Mouse (Mus musculus): ENCODE measurements around the gene Arnt. TPM values are rescaled to one million over a fixed set of nuclear protein-coding genes. Genes with fewer than 3 reads are reported as not detected.
"Not testable (repeated sequence)": the region's sequence is repeated elsewhere in the genome, so short reads cannot be mapped to it uniquely, and the experiment has no call there.

The Arnt gene
- polyA plus RNA-seq, 1 experiment from 2014 or later, result 22.7 TPM

DNA sequence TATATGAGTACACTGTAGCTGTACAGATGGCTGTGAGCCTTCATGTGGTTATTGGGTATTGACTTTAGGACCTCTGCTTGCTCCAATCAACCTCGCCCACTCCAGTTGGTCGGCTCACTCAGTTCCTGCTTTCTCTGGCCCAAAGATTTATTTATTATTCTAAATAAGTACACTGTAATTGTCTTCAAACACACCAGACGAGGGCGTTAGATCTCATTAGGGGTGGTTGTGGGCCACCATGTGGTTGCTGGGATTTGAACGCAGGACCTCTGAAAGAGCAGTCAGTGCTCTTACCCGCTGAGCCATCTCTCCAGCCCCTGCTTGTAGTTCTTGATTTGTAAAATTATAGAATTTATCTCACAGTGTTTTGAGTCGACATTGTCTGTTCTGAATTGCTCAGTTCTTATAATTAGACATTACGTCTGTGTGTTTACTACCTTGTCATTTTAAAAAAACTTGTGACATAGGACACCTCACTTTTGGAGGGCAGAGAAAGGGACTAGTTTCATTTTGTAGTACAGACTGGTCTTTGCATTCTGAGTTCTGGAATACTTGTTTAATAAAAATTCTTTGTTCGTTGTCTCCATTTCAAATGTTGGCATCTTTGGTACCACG, 780 bp upstream of the Arnt start:
- Histone ChIP-seq H3K9me3 (ENCODE audit: low read length) (no peaks in the 10 kb centered on the region), H3K27ac (ENCODE audit: low read length) (peak overlapping the region; percentile 93), H3K4me2 (replicated peaks; ENCODE audit: low read depth, low read length) (peak overlapping the region; percentile 74), H3K4me1 (ENCODE audit: insufficient read depth, low read depth, low read length) (no peaks in the 10 kb centered on the region; the same call in 1 of the 2 replicates), H3K4me3 (ENCODE audit: low read depth, low read length) (peak overlapping the region; percentile 89), H3K27me3 (replicated peaks; ENCODE audit: insufficient read depth, low read length) (no peaks in the 10 kb centered on the region), H3K36me3 (ENCODE audit: insufficient read depth, low read length) (no peaks in the 10 kb centered on the region), H3K9ac (replicated peaks; ENCODE audit: low read depth) (peak overlapping the region; percentile 77)
- DNase-seq (ENCODE audit: low spot score), result peak; percentile 43
- WGBS, result 62% methylated on average over 10 of the region's 10 CpGs
- no peak for ATAC-seq
- TF ChIP-seq EP300 (IDR thresholded peaks at IDR 0.05), result no peak
- 0 out of 2 replicates have a peak, but pooled peaks have one; percentile 2 for TF ChIP-seq CTCF (IDR thresholded peaks at IDR 0.05)

DNA sequence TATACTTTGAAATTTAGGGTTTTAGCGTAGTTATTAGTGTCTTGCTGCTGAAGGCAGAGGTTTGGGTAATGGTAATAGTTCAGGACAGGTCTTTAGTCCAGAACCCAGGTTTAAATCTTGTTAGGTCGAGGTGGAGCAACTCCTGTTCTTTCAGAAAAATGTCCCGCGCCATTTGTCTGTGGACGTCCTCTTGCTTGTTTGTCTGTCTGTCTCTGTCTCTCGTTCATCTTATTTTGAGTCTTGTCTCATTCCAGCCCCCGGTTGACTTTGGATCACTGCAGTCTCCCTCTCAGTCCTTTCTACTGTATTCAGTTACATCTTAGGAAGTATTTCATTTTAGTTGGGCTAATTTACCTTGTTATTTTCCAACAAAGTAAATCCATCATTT, 789 bp downstream of the Arnt start:
- TF ChIP-seq EP300 (IDR thresholded peaks at IDR 0.05) (no peak), CTCF (IDR thresholded peaks at IDR 0.05) (no peak)
- Histone ChIP-seq H3K9ac (replicated peaks; ENCODE audit: low read depth) (peak overlapping the region; percentile 77), H3K36me3 (ENCODE audit: insufficient read depth, low read length) (no peaks in the 10 kb centered on the region), H3K4me1 (ENCODE audit: insufficient read depth, low read depth, low read length) (no peaks in the 10 kb centered on the region; the same call in 1 of the 2 replicates), H3K4me3 (ENCODE audit: low read depth, low read length) (peak overlapping the region; percentile 89), H3K4me2 (replicated peaks; ENCODE audit: low read depth, low read length) (peak overlapping the region; percentile 74), H3K27me3 (replicated peaks; ENCODE audit: insufficient read depth, low read length) (no peaks in the 10 kb centered on the region), H3K9me3 (ENCODE audit: low read length) (no peaks in the 10 kb centered on the region), H3K27ac (ENCODE audit: low read length) (peak overlapping the region; percentile 93; the same call in 1 of the 2 replicates)
- DNase-seq (ENCODE audit: low spot score) (peak; percentile 36), ATAC-seq (no peak)
- WGBS, result 1% methylated on average over 7 of the region's 7 CpGs

DNA sequence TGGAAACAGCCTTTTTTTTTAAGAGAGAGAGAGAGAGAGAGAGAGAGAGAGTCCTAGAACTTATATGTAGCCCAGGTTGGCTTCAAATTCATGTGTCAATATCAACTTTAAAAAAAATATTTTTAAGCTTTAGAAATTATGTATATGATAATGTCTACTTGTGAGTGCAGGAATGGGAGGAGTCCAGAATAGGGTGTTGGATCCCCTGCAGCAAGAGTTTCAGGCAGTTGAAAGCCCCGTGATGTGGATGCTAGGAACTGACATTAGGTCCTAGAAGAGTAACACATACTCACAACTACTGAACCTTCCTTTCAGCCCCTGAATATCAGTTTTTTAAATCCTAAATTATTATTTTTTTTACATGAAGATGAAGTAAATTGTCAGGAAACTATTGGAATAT, 1.4 kb downstream of the Arnt start:
- peak; percentile 4 for DNase-seq (ENCODE audit: low spot score)
- TF ChIP-seq CTCF (IDR thresholded peaks at IDR 0.05), result no peak
- no peak for TF ChIP-seq EP300 (IDR thresholded peaks at IDR 0.05)
- H3K4me1 ChIP-seq (ENCODE audit: insufficient read depth, low read depth, low read length), result no peaks in the 10 kb centered on the region; the same call in 1 of the 2 replicates
- no peak for ATAC-seq
- peak overlapping the region; percentile 74 for H3K4me2 ChIP-seq (replicated peaks; ENCODE audit: low read depth, low read length)
- H3K36me3 ChIP-seq (ENCODE audit: insufficient read depth, low read length), result no peaks in the 10 kb centered on the region
- no peaks in the 10 kb centered on the region for H3K27me3 ChIP-seq (replicated peaks; ENCODE audit: insufficient read depth, low read length)
- H3K9ac ChIP-seq (replicated peaks; ENCODE audit: low read depth), result peak overlapping the region; percentile 77; the same call in 1 of the 2 replicates
- H3K27ac ChIP-seq (ENCODE audit: low read length), result no peak overlapping the region
- 30% methylated on average over 1 of the region's 1 CpGs for WGBS
- H3K9me3 ChIP-seq (ENCODE audit: low read length), result no peaks in the 10 kb centered on the region
- peak overlapping the region; percentile 89 for H3K4me3 ChIP-seq (ENCODE audit: low read depth, low read length)

DNA sequence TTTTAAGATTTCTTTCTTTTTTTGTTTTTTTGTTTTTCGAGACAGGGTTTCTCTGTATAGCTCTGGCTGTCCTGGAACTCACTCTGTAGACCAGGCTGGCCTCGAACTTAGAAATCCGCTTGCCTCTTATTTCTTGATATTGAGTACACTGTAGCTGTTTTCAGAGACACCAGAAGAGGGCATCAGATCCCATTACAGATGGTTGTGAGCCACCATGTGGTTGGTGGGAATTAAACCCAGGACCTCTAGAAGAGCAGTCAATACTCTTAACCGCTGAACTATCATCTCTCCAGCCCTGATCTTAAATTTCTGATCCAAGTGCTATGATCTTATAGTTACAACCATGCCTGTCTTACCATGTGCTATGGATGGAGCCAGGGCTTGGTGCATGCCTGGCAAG, 4.4 kb downstream of the Arnt start:
- not testable (repeated sequence) for H3K36me3 ChIP-seq (ENCODE audit: insufficient read depth, low read length); DNase-seq (ENCODE audit: low spot score); H3K9me3 ChIP-seq (ENCODE audit: low read length); H3K9ac ChIP-seq (replicated peaks; ENCODE audit: low read depth); ATAC-seq; H3K4me3 ChIP-seq (ENCODE audit: low read depth, low read length); H3K27ac ChIP-seq (ENCODE audit: low read length); H3K4me1 ChIP-seq (ENCODE audit: insufficient read depth, low read depth, low read length); H3K4me2 ChIP-seq (replicated peaks; ENCODE audit: low read depth, low read length); H3K27me3 ChIP-seq (replicated peaks; ENCODE audit: insufficient read depth, low read length)
- 97% methylated on average over 4 of the region's 4 CpGs for WGBS

DNA sequence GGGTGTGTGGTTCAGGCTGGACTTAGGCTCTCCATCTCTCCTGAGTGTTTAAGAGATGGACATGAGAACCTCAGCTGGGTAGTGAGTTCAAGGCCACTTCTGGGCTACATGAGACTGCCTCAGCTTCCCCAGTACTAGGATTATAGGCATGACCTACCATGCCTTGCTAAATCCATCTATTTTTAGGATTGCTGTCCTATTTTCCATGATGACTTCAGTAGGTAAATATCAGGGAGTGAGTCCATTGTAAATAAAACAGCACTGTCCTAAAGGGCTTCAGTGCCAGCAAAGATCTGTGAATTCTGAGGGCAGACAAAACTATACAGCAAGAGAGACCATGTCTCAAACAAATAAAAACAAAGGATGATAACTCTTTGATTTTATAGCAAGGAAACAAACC, 5.5 kb downstream of the Arnt start:
- no peak overlapping the region for H3K4me2 ChIP-seq (replicated peaks; ENCODE audit: low read depth, low read length)
- no peak overlapping the region for H3K27ac ChIP-seq (ENCODE audit: low read length)
- no peaks in the 10 kb centered on the region for H3K36me3 ChIP-seq (ENCODE audit: insufficient read depth, low read length)
- no peak overlapping the region for H3K4me3 ChIP-seq (ENCODE audit: low read depth, low read length)
- H3K9ac ChIP-seq (replicated peaks; ENCODE audit: low read depth), result no peak overlapping the region
- no peaks in the 10 kb centered on the region; the same call in 1 of the 2 replicates for H3K4me1 ChIP-seq (ENCODE audit: insufficient read depth, low read depth, low read length)
- no peaks in the 10 kb centered on the region for H3K9me3 ChIP-seq (ENCODE audit: low read length)
- ATAC-seq, result no peak
- no peaks in the 10 kb centered on the region for H3K27me3 ChIP-seq (replicated peaks; ENCODE audit: insufficient read depth, low read length)
- no peak for DNase-seq (ENCODE audit: low spot score)
- TF ChIP-seq CTCF (IDR thresholded peaks at IDR 0.05), result no peak
- TF ChIP-seq EP300 (IDR thresholded peaks at IDR 0.05), result no peak

DNA sequence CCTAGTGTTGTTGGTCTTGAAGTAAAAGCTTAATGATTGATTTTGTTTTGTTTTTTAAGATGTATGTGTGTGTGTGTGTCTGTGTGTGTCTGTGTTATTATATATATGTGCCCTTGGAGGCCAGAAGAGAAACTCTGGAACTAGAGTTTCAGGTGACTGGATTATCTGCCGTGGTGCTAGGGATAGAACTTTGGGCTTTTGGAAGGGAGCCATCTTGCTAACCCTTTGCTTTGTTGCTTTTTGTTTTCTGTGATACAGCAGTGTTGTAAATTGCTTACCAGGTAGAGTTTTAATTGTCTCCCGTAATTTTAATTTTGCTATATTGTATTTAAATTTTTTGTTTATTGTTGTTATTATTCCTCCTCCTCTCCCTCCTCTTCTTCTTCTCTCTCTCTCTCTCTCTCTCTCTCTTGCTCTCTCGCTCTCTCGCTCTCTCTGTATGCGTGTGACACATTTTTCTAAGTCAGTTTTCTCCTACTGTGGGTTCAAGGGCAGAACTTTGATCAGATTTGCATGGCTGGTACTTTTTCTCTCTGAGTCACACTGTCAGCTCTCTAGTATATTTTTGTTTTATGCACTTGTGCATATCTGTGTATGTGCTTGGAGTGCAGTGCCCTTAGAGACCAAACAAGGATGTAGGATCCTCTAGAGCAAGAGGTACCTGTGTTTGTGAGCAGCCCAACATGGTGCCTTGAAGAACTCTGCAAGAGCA, 8.4 kb downstream of the Arnt start:
- WGBS, result 93% methylated on average over 5 of the region's 5 CpGs
- TF ChIP-seq CTCF (IDR thresholded peaks at IDR 0.05), result no peak
- TF ChIP-seq EP300 (IDR thresholded peaks at IDR 0.05), result no peak
- ATAC-seq (no peak), DNase-seq (ENCODE audit: low spot score) (no peak)
- no peaks in the 10 kb centered on the region for H3K4me1 ChIP-seq (ENCODE audit: insufficient read depth, low read depth, low read length)
- H3K4me3 ChIP-seq (ENCODE audit: low read depth, low read length), result no peak overlapping the region
- no peaks in the 10 kb centered on the region for H3K9me3 ChIP-seq (ENCODE audit: low read length)
- H3K27ac ChIP-seq (ENCODE audit: low read length), result no peak overlapping the region
- no peak overlapping the region for H3K4me2 ChIP-seq (replicated peaks; ENCODE audit: low read depth, low read length)
- no peaks in the 10 kb centered on the region for H3K27me3 ChIP-seq (replicated peaks; ENCODE audit: insufficient read depth, low read length)
- no peak overlapping the region for H3K9ac ChIP-seq (replicated peaks; ENCODE audit: low read depth)
- no peaks in the 10 kb centered on the region for H3K36me3 ChIP-seq (ENCODE audit: insufficient read depth, low read length)
